Comparison of ENCODE assay signal across 20 mouse cellular contexts in genomic region chr19:60328295-60328694, GRCm38 (mm10).
"Had no signal": no experiment of that assay in that cellular context is flagged by ENCODE, and none has a peak within 500 bp of the region (broad histone marks: within the 10 kb centered on the region; RNA-seq: fewer than 3 reads in every experiment).

No protein-coding gene starts in this region.

- H3K4me1 ChIP-seq: lung, embryonic 15.5 days; midbrain, embryonic 10.5 days; midbrain, embryonic 12.5 days had no signal

- H3K4me3 ChIP-seq: lung, embryonic 15.5 days; midbrain, embryonic 10.5 days; midbrain, embryonic 12.5 days; myocyte; neural tube, embryonic 13.5 days; neural tube, embryonic 15.5 days had no signal

- H3K27me3 ChIP-seq: midbrain, embryonic 12.5 days; neural tube, embryonic 13.5 days; neural tube, embryonic 15.5 days had no signal

- DNase-seq: lung, adult 18-20 months; lung, postnatal 14 days; lung, postnatal 4 days; midbrain, embryonic 14.5 days; retina, postnatal 1 day; right cerebral cortex, adult 18-20 months; right cerebral cortex, postnatal 25 days; right cerebral cortex, postnatal 4 days; spleen, adult 18-20 months; thymus, adult 18-20 months; thymus, postnatal 14 days; thymus, postnatal 36 days had no signal

- H3K36me3 ChIP-seq: lung, embryonic 15.5 days; midbrain, embryonic 10.5 days; midbrain, embryonic 12.5 days; neural tube, embryonic 13.5 days; neural tube, embryonic 15.5 days had no signal

- H3K4me2 ChIP-seq: lung, embryonic 15.5 days; midbrain, embryonic 12.5 days; neural tube, embryonic 13.5 days; neural tube, embryonic 15.5 days had no signal

- H3K9me3 ChIP-seq: lung, embryonic 15.5 days; midbrain, embryonic 10.5 days; midbrain, embryonic 12.5 days; neural tube, embryonic 13.5 days; neural tube, embryonic 15.5 days had no signal

- H3K27ac ChIP-seq: lung, embryonic 15.5 days; midbrain, embryonic 10.5 days; midbrain, embryonic 12.5 days; neural tube, embryonic 13.5 days; neural tube, embryonic 15.5 days had no signal

- ATAC-seq: lung, postnatal 0 days; midbrain, embryonic 16.5 days had no signal

- H3K9ac ChIP-seq: lung, embryonic 15.5 days; midbrain, embryonic 12.5 days; neural tube, embryonic 13.5 days; neural tube, embryonic 15.5 days had no signal
